Mouse (Mus musculus): Measurements from ENCODE around the gene Nup107.
A peak's percentile ranks its signal among the peaks of the same experiment; 100 is the strongest.
"Not testable (repeated sequence)": the region's sequence is repeated elsewhere in the genome, so short reads cannot be mapped to it uniquely, and the experiment has no call there.

The Nup107 gene

GRCm38 (mm10) chr10:117750529-117751281 lies 41.8 kb downstream of the Nup107 start:
- no peak for DNase-seq (ENCODE audit: low spot score)

DNA sequence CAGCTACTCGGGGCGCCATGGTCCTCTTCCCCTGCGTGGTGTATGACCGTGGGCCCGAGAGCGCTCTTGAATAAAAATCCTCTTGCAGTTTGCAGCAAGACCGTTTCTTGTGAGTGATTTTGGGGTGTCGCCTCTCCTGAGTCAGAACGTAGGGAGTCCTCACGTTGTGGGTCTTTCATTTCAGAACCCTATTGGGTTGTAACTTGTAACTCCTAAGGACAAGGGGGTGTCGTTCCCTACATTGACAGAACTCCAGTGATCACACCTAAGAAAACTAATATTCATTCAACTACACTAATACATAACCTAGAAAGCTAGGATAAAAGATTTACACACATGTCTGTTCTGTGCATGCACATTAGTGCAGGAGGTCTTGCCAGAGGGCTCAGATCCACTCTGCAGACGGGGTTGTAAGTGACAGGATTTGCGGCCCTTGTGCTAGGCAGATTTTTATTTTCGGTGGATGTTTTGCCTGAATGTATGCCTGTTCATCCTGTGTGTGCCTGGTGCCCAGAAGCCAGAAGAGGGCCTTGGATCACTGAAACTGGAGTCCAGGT lies 42.6 kb downstream of the Nup107 start:
- no peak for DNase-seq (ENCODE audit: low spot score)

- no peak for DNase-seq (ENCODE audit: low spot score)
Measured at GRCm38 (mm10) chr10:117749050-117749686, 43.3 kb downstream of the Nup107 start.

GRCm38 (mm10) chr10:117748276-117749049 lies 44.0 kb downstream of the Nup107 start:
- no peak for DNase-seq (ENCODE audit: low spot score)

DNA sequence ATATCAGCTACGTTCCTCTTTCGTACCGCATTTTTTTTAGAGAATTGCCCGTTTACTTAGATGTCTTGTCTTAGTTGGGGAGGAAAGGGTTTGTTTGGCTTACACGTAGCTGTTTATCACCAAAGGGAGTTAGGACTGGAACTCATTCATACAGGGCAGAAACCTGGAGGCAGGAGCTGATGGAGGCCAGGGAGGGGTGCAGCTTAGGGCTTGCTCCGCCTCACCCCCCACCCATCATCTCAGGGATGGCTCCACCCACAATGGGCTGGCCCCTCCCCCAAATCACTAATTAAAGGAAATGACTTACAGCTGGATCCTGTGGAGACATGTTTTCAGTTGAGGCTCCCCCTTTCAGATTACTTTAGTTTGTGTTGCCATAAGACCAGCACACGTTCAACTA lies 44.8 kb downstream of the Nup107 start:
- peak; percentile 32 for DNase-seq (ENCODE audit: low spot score)

- DNase-seq (ENCODE audit: low spot score) = peak; percentile 94
Measured at GRCm38 (mm10) chr10:117746297-117746883, 46.1 kb downstream of the Nup107 start, which contains the start of gene Slc35e3. TSS of gene Slc35e3 (minus strand) at chr10:117746365.

- DNase-seq (ENCODE audit: low spot score) = not testable (repeated sequence)
Measured at GRCm38 (mm10) chr10:117745570-117746296, 46.8 kb downstream of the Nup107 start.

DNA sequence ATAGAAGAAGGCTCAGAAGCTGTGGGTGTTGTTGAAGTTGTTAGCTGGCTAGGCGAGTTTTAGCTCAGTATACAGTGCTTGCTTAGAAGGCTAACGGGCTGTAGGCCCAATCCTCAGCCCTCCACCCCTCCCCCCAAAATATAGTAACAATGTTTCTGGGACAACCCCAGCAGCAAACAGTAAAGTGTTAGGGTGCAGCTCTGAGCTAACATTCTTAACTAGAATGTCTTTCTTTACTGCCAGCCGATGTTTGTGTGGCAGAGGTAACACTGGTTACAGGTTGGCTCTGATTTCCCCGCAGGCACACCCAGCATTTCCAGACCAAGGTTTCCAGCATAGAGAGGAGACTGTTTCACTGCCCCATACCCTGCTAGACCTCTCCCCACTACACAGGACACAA lies 48.6 kb downstream of the Nup107 start:
- peak; percentile 22 for DNase-seq (ENCODE audit: low spot score)

- DNase-seq (ENCODE audit: low spot score) = no peak
Measured at GRCm38 (mm10) chr10:117743182-117743581, 49.3 kb downstream of the Nup107 start.

GRCm38 (mm10) chr10:117742618-117743017 lies 49.9 kb downstream of the Nup107 start:
- DNase-seq (ENCODE audit: low spot score) = no peak

DNA sequence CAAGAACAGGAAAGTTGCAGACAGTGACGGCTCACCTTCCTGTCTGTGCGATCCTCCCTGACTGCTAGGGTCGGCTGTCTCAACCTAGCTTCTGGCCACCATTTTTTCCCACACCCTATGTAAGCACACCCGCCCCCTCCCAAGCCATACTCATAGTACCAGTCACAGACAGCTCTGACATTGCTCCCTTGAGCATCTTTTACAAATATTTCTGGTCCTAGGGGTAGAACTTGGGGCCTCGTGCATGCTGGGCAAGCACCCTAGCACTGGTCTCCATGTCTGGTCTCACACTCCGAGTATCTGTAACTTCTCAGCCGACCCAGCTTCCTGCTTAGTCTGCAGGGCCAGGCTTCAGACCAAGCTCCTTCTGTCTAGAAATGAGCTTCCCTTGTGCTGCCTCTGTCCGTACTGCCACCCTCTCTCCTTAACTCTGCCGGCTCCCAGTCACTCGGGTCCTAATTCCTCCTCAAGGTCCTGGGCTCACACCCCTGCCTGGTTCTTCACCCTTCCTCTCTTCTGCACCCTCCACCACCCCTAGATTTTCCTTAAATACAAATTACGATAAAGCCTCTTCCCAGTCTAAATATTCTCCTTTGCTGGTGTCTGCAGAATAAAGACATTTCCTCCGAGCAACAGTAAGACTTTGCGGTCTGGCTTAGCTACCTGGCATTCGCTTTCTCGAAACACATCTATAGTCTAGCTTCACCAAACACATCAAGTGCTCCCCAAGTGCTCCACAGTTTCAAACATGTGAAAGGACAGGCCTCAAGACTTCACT lies 50.6 kb downstream of the Nup107 start:
- DNase-seq (ENCODE audit: low spot score) = no peak

DNA sequence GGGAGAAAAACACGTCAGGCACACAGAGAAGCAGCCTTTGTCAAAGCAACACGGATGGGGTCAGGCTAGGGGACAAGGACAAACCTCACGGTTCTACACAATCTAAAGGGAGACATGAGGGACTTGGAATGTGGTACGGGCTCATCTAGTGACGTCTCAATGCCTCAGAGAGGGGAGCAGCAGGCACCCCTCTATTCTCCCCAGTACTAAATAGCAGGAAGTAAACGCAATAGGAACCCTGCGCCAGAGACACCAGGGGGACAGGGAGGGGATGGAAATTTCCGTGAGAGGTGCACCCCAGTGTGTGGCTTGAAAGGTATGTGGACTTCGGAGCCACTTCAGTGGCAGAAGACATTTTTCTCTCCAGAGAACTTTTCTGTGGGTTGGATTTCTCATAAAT lies 51.6 kb downstream of the Nup107 start:
- no peak for DNase-seq (ENCODE audit: low spot score)

DNA sequence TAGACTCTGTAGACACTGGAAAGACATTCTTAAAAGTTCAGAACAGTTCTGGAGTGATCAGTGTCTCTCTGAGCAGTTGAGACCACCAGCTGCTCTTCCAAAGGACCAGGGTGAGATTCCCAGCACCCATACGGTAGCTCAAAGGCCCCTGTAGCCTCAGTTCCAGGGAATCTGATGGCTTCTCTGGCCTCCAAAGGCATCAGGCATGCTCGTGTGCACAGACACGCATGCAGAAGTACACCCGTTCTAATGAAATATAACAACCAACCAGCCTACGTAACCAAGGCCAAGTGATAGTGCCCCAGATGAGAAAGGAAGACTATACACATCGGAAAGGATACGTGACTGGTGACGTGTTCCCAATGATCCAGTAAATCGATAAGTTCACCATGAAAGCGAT lies 52.3 kb downstream of the Nup107 start:
- no peak for DNase-seq (ENCODE audit: low spot score)

GRCm38 (mm10) chr10:117739648-117739948 lies 52.9 kb downstream of the Nup107 start:
- DNase-seq (ENCODE audit: low spot score) = no peak

GRCm38 (mm10) chr10:117738928-117739647 lies 53.4 kb downstream of the Nup107 start:
- no peak for DNase-seq (ENCODE audit: low spot score)

DNA sequence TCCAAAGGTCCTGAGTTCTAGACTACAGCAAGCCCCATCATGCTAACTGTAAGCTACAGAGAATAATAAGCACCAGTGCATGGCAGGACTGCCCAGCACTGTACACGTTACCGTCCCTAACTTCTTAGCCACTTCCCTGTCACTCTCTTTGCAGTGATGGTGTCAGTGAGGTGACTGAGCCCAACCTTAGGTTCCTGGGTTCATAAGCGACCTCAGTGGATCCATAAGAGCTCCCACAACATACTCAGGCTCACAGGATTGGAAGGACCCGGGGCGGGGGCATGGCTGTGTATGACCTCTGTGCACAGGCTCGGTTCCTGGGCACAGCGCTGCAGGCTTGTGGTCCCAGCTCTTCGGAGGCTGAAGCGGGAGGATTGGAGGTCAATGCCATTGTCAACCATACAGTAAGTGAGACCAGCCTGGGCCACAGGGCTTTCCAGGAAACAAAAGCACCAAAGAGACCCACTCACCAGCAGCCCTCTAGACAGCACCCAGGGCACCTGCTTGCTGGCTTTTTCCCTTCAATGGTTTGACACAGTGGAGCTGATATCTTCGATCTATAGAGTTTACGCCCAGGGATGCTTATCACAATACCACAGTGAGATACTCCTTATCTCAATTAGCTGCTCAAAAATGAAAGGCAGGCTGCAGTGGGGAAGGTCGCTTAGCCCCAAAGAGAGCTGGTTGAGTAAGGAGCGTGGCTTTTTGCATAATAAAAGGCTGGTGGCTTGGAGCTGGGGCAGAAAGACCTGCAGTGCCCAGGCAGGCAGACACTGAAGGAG lies 54.2 kb downstream of the Nup107 start:
- DNase-seq (ENCODE audit: low spot score) = no peak

- DNase-seq (ENCODE audit: low spot score) = not testable (repeated sequence)
Measured at GRCm38 (mm10) chr10:117737498-117737897, 55.0 kb downstream of the Nup107 start.

DNA sequence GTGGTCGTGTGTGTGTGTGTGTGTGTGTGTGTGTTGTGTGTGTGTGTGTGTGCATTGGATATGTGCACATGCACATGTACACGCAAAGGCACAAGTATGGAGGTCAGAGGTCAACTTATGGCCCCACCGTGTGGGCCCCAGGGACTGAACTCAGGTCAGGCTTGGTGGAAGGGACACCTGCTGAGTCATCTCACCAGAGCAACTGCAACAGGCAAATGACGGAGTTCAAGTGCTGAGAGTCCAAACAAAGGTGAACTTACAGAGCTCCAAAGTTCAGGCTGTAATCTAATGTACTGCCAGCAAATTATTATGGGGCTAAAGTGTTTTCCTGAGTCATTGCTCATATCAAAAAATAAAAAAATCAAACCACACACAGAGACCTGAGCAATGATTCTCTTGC lies 55.4 kb downstream of the Nup107 start:
- no peak for DNase-seq (ENCODE audit: low spot score)

- no peak for DNase-seq (ENCODE audit: low spot score)
Measured at GRCm38 (mm10) chr10:117736573-117736972, 55.9 kb downstream of the Nup107 start.
